Mouse (Mus musculus) kidney, embryonic 15.5 days (tissue): ENCODE data around the gene Nr4a3. TPM values are rescaled to one million over a fixed set of nuclear protein-coding genes. Genes with fewer than 3 reads are reported as not detected.

Experiments
- ATAC-seq: fragments of 200-750 bp; cut with Nextera tagmentation; replicated peaks from 2 replicates; pipeline ENCODE4 v1.8.0; 2017; ENCODE audit warnings: moderate TSS enrichment; ENCODE audit not compliant: low FRiP score
- H3K27ac ChIP-seq: fragments of 300-500 bp; sonication (generic); 2 replicates; pipeline ENCODE4 v1.5.1; 2015; ENCODE audit warnings: mild to moderate bottlenecking, inconsistent platforms
- H3K27me3 ChIP-seq: fragments of 300-500 bp; sonication (generic); 2 replicates; pipeline ENCODE4 v1.6.1; 2015; ENCODE audit warnings: inconsistent platforms
- H3K36me3 ChIP-seq: fragments of 300-500 bp; sonication (generic); 2 replicates; pipeline ENCODE4 v1.6.1; 2015; ENCODE audit warnings: inconsistent platforms
- H3K4me1 ChIP-seq: fragments of 300-500 bp; sonication (generic); 2 replicates; pipeline ENCODE4 v1.6.1; 2015; ENCODE audit warnings: inconsistent platforms
- H3K4me2 ChIP-seq: fragments of 300-500 bp; sonication (generic); 2 replicates; pipeline ENCODE4 v1.6.1; 2015; ENCODE audit warnings: moderate library complexity, mild to moderate bottlenecking, inconsistent platforms
- H3K4me3 ChIP-seq: fragments of 300-500 bp; sonication (generic); replicated peaks from 2 replicates; pipeline ENCODE4 v1.5.1; 2015; ENCODE audit warnings: mild to moderate bottlenecking, inconsistent platforms
- H3K9ac ChIP-seq: fragments of 300-500 bp; sonication (generic); 2 replicates; pipeline ENCODE4 v1.6.1; 2015; ENCODE audit warnings: mild to moderate bottlenecking, inconsistent platforms
- H3K9me3 ChIP-seq: fragments of 300-500 bp; sonication (generic); replicated peaks from 2 replicates; pipeline ENCODE4 v1.6.1; 2016; ENCODE audit warnings: inconsistent platforms
- WGBS: fragments of 180-500 bp; shearing (Covaris S2); methylation state at CpG from one replicate; pipeline ENCODE4 v1.1.7; 2015; ENCODE audit warnings: mixed read lengths; 5-methylcytosine and 5-hydroxymethylcytosine counted together
- polyA plus RNA-seq: library from polyadenylated mRNA; unstranded; fragments of >200 nt; fragmentation: Nextera tagmentation; extraction: Ambion mirVana; gene quantifications from 2 replicates; pipeline ENCODE4 v1.2.1, GENCODE M21; 2015

Gene Nr4a3
- polyA plus RNA-seq, 1 experiment from 2014 or later: 0.13 TPM

GRCm38 (mm10) chr4:48051086-48051673 lies 6.2 kb downstream of the Nr4a3 start:
- Histone ChIP-seq H3K4me3 (peak overlapping the region; percentile 45), H3K4me1 (peaks cover 42% of the 10 kb centered on the region), H3K4me2 (peak overlapping the region; percentile 73), H3K27ac (no peak overlapping the region), H3K9me3 (no peaks in the 10 kb centered on the region), H3K36me3 (no peaks in the 10 kb centered on the region), H3K9ac (peak overlapping the region; percentile 23; the same call in 1 of the 2 replicates), H3K27me3 (peaks cover 95% of the 10 kb centered on the region)
- no peak for ATAC-seq
- WGBS: 11% methylated on average over 19 of the region's 19 CpGs

- Histone ChIP-seq H3K4me3 (peak overlapping the region; percentile 45), H3K9ac (peak overlapping the region; percentile 23; the same call in 1 of the 2 replicates), H3K27me3 (peaks cover 95% of the 10 kb centered on the region), H3K27ac (no peak overlapping the region), H3K4me2 (peak overlapping the region; percentile 73), H3K9me3 (no peaks in the 10 kb centered on the region), H3K36me3 (no peaks in the 10 kb centered on the region), H3K4me1 (peaks cover 37% of the 10 kb centered on the region)
- ATAC-seq: peak; percentile 62
- under 1% methylated on average over 37 of the region's 37 CpGs for WGBS
Measured at GRCm38 (mm10) chr4:48051674-48052121, 6.7 kb downstream of the Nr4a3 start.

GRCm38 (mm10) chr4:48061716-48062115 lies 16.8 kb downstream of the Nr4a3 start:
- 65% methylated on average over 8 of the region's 8 CpGs for WGBS
- Histone ChIP-seq H3K4me3 (no peak overlapping the region), H3K9me3 (no peaks in the 10 kb centered on the region), H3K9ac (no peak overlapping the region), H3K4me1 (0 out of 2 replicates have a peak, but pooled peaks cover 5% of the 10 kb centered on the region), H3K36me3 (no peaks in the 10 kb centered on the region), H3K4me2 (no peak overlapping the region), H3K27ac (no peak overlapping the region), H3K27me3 (peaks cover 9% of the 10 kb centered on the region)
- ATAC-seq: no peak

- 35% methylated on average over 4 of the region's 4 CpGs for WGBS
- ATAC-seq: peak; percentile 54; the same call in 1 of the 2 replicates
- Histone ChIP-seq H3K27me3 (no peaks in the 10 kb centered on the region), H3K27ac (no peak overlapping the region), H3K9me3 (no peaks in the 10 kb centered on the region), H3K9ac (no peak overlapping the region), H3K4me2 (no peak overlapping the region), H3K4me1 (0 out of 2 replicates have a peak, but pooled peaks cover 5% of the 10 kb centered on the region), H3K36me3 (no peaks in the 10 kb centered on the region), H3K4me3 (no peak overlapping the region)
Measured at GRCm38 (mm10) chr4:48064311-48064710, 19.4 kb downstream of the Nr4a3 start.

GRCm38 (mm10) chr4:48066676-48067075 lies 21.7 kb downstream of the Nr4a3 start:
- Histone ChIP-seq H3K27me3 (no peaks in the 10 kb centered on the region), H3K4me2 (no peak overlapping the region), H3K36me3 (no peaks in the 10 kb centered on the region), H3K27ac (no peak overlapping the region), H3K9me3 (no peaks in the 10 kb centered on the region), H3K4me1 (0 out of 2 replicates have a peak, but pooled peaks cover 5% of the 10 kb centered on the region), H3K4me3 (no peak overlapping the region), H3K9ac (no peak overlapping the region)
- ATAC-seq: no peak
- WGBS: 86% methylated on average over 2 of the region's 2 CpGs

- ATAC-seq: no peak
- Histone ChIP-seq H3K4me1 (0 out of 2 replicates have a peak, but pooled peaks cover 2% of the 10 kb centered on the region), H3K4me3 (no peak overlapping the region), H3K27me3 (no peaks in the 10 kb centered on the region), H3K4me2 (no peak overlapping the region), H3K27ac (no peak overlapping the region), H3K36me3 (no peaks in the 10 kb centered on the region), H3K9ac (no peak overlapping the region), H3K9me3 (no peaks in the 10 kb centered on the region)
- 79% methylated on average over 7 of the region's 7 CpGs for WGBS
Measured at GRCm38 (mm10) chr4:48069111-48069510, 24.2 kb downstream of the Nr4a3 start.

GRCm38 (mm10) chr4:48072006-48072405 lies 27.1 kb downstream of the Nr4a3 start:
- Histone ChIP-seq H3K27ac (no peak overlapping the region), H3K9ac (no peak overlapping the region), H3K27me3 (no peaks in the 10 kb centered on the region), H3K36me3 (no peaks in the 10 kb centered on the region), H3K4me1 (peaks cover 6% of the 10 kb centered on the region; the same call in 1 of the 2 replicates), H3K4me2 (no peak overlapping the region), H3K4me3 (no peak overlapping the region), H3K9me3 (no peaks in the 10 kb centered on the region)
- 53% methylated on average over 3 of the region's 3 CpGs for WGBS
- no peak for ATAC-seq

- no peak for ATAC-seq
- Histone ChIP-seq H3K4me3 (no peak overlapping the region), H3K36me3 (no peaks in the 10 kb centered on the region), H3K27ac (no peak overlapping the region), H3K9ac (no peak overlapping the region), H3K4me2 (no peak overlapping the region), H3K27me3 (no peaks in the 10 kb centered on the region), H3K4me1 (peaks cover 17% of the 10 kb centered on the region), H3K9me3 (no peaks in the 10 kb centered on the region)
- 80% methylated on average over 6 of the region's 6 CpGs for WGBS
Measured at GRCm38 (mm10) chr4:48073325-48073724, 28.4 kb downstream of the Nr4a3 start.

- H3K9me3 ChIP-seq: no peaks in the 10 kb centered on the region
- no peak overlapping the region for H3K4me2 ChIP-seq
- ATAC-seq: no peak
- no peaks in the 10 kb centered on the region for H3K36me3 ChIP-seq
- no peak overlapping the region for H3K27ac ChIP-seq
- peaks cover 22% of the 10 kb centered on the region for H3K4me1 ChIP-seq
- no peaks in the 10 kb centered on the region for H3K27me3 ChIP-seq
- no peak overlapping the region for H3K9ac ChIP-seq
- H3K4me3 ChIP-seq: no peak overlapping the region
- WGBS: 91% methylated on average over 5 of the region's 5 CpGs
Measured at GRCm38 (mm10) chr4:48074451-48075240, 29.7 kb downstream of the Nr4a3 start.

GRCm38 (mm10) chr4:48076693-48077471 lies 31.9 kb downstream of the Nr4a3 start:
- Histone ChIP-seq H3K9ac (no peak overlapping the region), H3K4me1 (peaks cover 22% of the 10 kb centered on the region), H3K27me3 (no peaks in the 10 kb centered on the region), H3K36me3 (no peaks in the 10 kb centered on the region), H3K4me3 (no peak overlapping the region), H3K4me2 (no peak overlapping the region), H3K9me3 (no peaks in the 10 kb centered on the region), H3K27ac (no peak overlapping the region)
- ATAC-seq: 0 out of 2 replicates have a peak, but pooled peaks have one; percentile 29
- 69% methylated on average over 13 of the region's 13 CpGs for WGBS

- Histone ChIP-seq H3K27me3 (no peaks in the 10 kb centered on the region), H3K9ac (no peak overlapping the region), H3K27ac (no peak overlapping the region), H3K4me3 (no peak overlapping the region), H3K36me3 (no peaks in the 10 kb centered on the region), H3K4me2 (peak overlapping the region; percentile 31), H3K9me3 (no peaks in the 10 kb centered on the region), H3K4me1 (peaks cover 22% of the 10 kb centered on the region)
- 8% methylated on average over 4 of the region's 4 CpGs for WGBS
- peak; percentile 73 for ATAC-seq
Measured at GRCm38 (mm10) chr4:48078213-48078612, 33.3 kb downstream of the Nr4a3 start.
